Mouse (Mus musculus): ENCODE measurements around the gene Dpp3. TPM values are rescaled to one million over a fixed set of nuclear protein-coding genes. Genes with fewer than 3 reads are reported as not detected.
"Not testable (repeated sequence)": the region's sequence is repeated elsewhere in the genome, so short reads cannot be mapped to it uniquely, and the experiment has no call there.

Gene Dpp3
- total RNA-seq, 4 experiments from 2014 or later: 17.0 to 20.0 (median 18.3) TPM

- DNase-seq (ENCODE audit: low spot score): no peak
Observed at GRCm38 (mm10) chr19:4896780-4897520, 31.1 kb downstream of the Dpp3 start.

- no peak for DNase-seq (ENCODE audit: low spot score)
Observed at GRCm38 (mm10) chr19:4891798-4892197, 36.3 kb downstream of the Dpp3 start.

- DNase-seq (ENCODE audit: low spot score): no peak
Observed at GRCm38 (mm10) chr19:4889791-4890190, 38.3 kb downstream of the Dpp3 start.

GRCm38 (mm10) chr19:4883961-4884360 lies 44.1 kb downstream of the Dpp3 start:
- DNase-seq (ENCODE audit: low spot score): no peak

- DNase-seq (ENCODE audit: low spot score): no peak
Observed at GRCm38 (mm10) chr19:4879324-4879703, 48.8 kb downstream of the Dpp3 start.

- peak; percentile 97 for DNase-seq (ENCODE audit: low spot score)
Observed at GRCm38 (mm10) chr19:4878405-4879323, 49.4 kb downstream of the Dpp3 start, which contains the start of gene Zdhhc24. TSS of gene Zdhhc24 (plus strand) at chr19:4878668.

GRCm38 (mm10) chr19:4877785-4878184 lies 50.3 kb downstream of the Dpp3 start, which contains the start of gene Actn3:
TSS of gene Actn3 (minus strand) at chr19:4877909.
- DNase-seq (ENCODE audit: low spot score): peak; percentile 23

GRCm38 (mm10) chr19:4876755-4877154 lies 51.3 kb downstream of the Dpp3 start:
- DNase-seq (ENCODE audit: low spot score): no peak

GRCm38 (mm10) chr19:4876241-4876640 lies 51.8 kb downstream of the Dpp3 start:
- no peak for DNase-seq (ENCODE audit: low spot score)

- not testable (repeated sequence) for DNase-seq (ENCODE audit: low spot score)
Observed at GRCm38 (mm10) chr19:4874613-4875012, 53.5 kb downstream of the Dpp3 start.

- DNase-seq (ENCODE audit: low spot score): no peak
Observed at GRCm38 (mm10) chr19:4865147-4865546, 62.9 kb downstream of the Dpp3 start.

- DNase-seq (ENCODE audit: low spot score): no peak
Observed at GRCm38 (mm10) chr19:4863048-4863447, 65.0 kb downstream of the Dpp3 start.

- DNase-seq (ENCODE audit: low spot score): no peak
Observed at GRCm38 (mm10) chr19:4859081-4859480, 69.0 kb downstream of the Dpp3 start.

Other genes starting within 250 kb of the Dpp3 start
- gene Gm960, start 229.6 kb downstream of the Dpp3 start, total RNA-seq (2022): not detected
- gene Sptbn2, start 217.1 kb downstream of the Dpp3 start, total RNA-seq (2022): under 1 TPM; 0.22 to 0.91 (median 0.50) TPM
- 1 to 10 TPM; 5.4 to 8.1 (median 6.3) TPM for gene Rbm4b, start 171.8 kb downstream of the Dpp3 start, total RNA-seq (2022)
- gene Rbm4, start 134.4 kb downstream of the Dpp3 start, total RNA-seq (2022): 10 to 100 TPM; 38.2 to 44.5 (median 43.4) TPM
- 10 to 100 TPM; 10.8 to 23.0 (median 16.2) TPM for gene Gm21992, start 116.7 kb downstream of the Dpp3 start, total RNA-seq (2022)
- gene Rbm14, start 116.7 kb downstream of the Dpp3 start, total RNA-seq (2022): 10 to 100 TPM; 16.4 to 23.3 (median 17.3) TPM
- 10 to 100 TPM; 22.2 to 32.1 (median 28.6) TPM for gene Ccs, start 89.0 kb downstream of the Dpp3 start, total RNA-seq (2022)
- gene Ccdc87, start 88.9 kb downstream of the Dpp3 start, total RNA-seq (2022): under 1 TPM in 2 of 4 experiments, not detected in 2; 0.09 to 0.14 TPM
- gene Ctsf, start 73.2 kb downstream of the Dpp3 start, total RNA-seq (2022): 10 to 100 TPM; 77.7 to 86.2 (median 81.6) TPM
- 1 to 10 TPM; 2.0 to 4.3 (median 2.6) TPM for gene Actn3, start 50.4 kb downstream of the Dpp3 start, total RNA-seq (2022)
- gene Zdhhc24, start 49.6 kb downstream of the Dpp3 start, total RNA-seq (2022): 1 to 10 TPM; 2.8 to 4.2 (median 3.4) TPM
- gene Bbs1, start 21.7 kb downstream of the Dpp3 start, total RNA-seq (2022): 1 to 10 TPM; 2.6 to 3.2 (median 2.9) TPM
- 1 to 10 TPM; 3.8 to 7.6 (median 5.2) TPM for gene Peli3, start 14.8 kb upstream of the Dpp3 start, total RNA-seq (2022)
- gene Mrpl11, start 33.9 kb upstream of the Dpp3 start, total RNA-seq (2022): 10 to 100 TPM; 62.8 to 74.0 (median 69.9) TPM
- gene Npas4, start 62.0 kb upstream of the Dpp3 start, total RNA-seq (2022): under 1 TPM in 1 of 4 experiments, not detected in 3; 0.08 TPM
- 10 to 100 TPM in 2 of 4 experiments, 1 to 10 TPM in 2; 8.8 to 11.9 (median 10.6) TPM for gene Slc29a2, start 95.6 kb upstream of the Dpp3 start, total RNA-seq (2022)
- gene B4gat1, start 110.5 kb upstream of the Dpp3 start, total RNA-seq (2022): 10 to 100 TPM; 45.0 to 47.2 (median 45.6) TPM
- 1 to 10 TPM; 2.4 to 3.4 (median 2.6) TPM for gene AC124502.3, start 110.6 kb upstream of the Dpp3 start, total RNA-seq (2022)
- gene Brms1, start 113.1 kb upstream of the Dpp3 start, total RNA-seq (2022): 10 to 100 TPM; 13.0 to 17.6 (median 15.6) TPM
- 1 to 10 TPM in 3 of 4 experiments, under 1 TPM in 1; 0.79 to 2.6 (median 2.0) TPM for gene Rin1, start 122.2 kb upstream of the Dpp3 start, total RNA-seq (2022)
- 1 to 10 TPM; 6.8 to 9.3 (median 8.7) TPM for gene Cd248, start 139.8 kb upstream of the Dpp3 start, total RNA-seq (2022)
- gene Tmem151a, start 157.2 kb upstream of the Dpp3 start, total RNA-seq (2022): 1 to 10 TPM; 2.1 to 3.9 (median 3.2) TPM
- gene Yif1a, start 160.3 kb upstream of the Dpp3 start, total RNA-seq (2022): 100 to 1,000 TPM; 104 to 113 (median 111) TPM
- gene Cnih2, start 170.2 kb upstream of the Dpp3 start, total RNA-seq (2022): under 1 TPM in 2 of 4 experiments, not detected in 2; 0.19 to 0.27 TPM
- 100 to 1,000 TPM; 185 to 214 (median 210) TPM for gene Rab1b, start 178.8 kb upstream of the Dpp3 start, total RNA-seq (2022)
- 10 to 100 TPM; 52.1 to 60.3 (median 58.6) TPM for gene Klc2, start 190.3 kb upstream of the Dpp3 start, total RNA-seq (2022)

Data from heart, adult 8-10 months (tissue).